Mouse (Mus musculus) midbrain, embryonic 14.5 days (tissue): ENCODE measurements around the gene Selenom. TPM values are rescaled to one million over a fixed set of nuclear protein-coding genes. Genes with fewer than 3 reads are reported as not detected.

Experiments
- ATAC-seq: fragments of 200-750 bp; cut with Nextera tagmentation; 2 replicates; pipeline ENCODE4 v1.8.0; 2017; ENCODE audit warnings: moderate number of reproducible peaks, moderate library complexity; ENCODE audit not compliant: low FRiP score, low TSS enrichment
- DNase-seq: peaks from one replicate; pipeline ENCODE4 v3.0.0-alpha.2; 2015
- H3K27ac ChIP-seq: fragments of 300-500 bp; sonication (generic); replicated peaks from 2 replicates; pipeline ENCODE4 v1.5.1; 2014; ENCODE audit warnings: mild to moderate bottlenecking, low read depth, low read length, moderate library complexity
- H3K27me3 ChIP-seq: fragments of 300-500 bp; sonication (generic); 2 replicates; pipeline ENCODE4 v1.6.1; 2014; ENCODE audit warnings: low read length, control low read depth, mixed read lengths; ENCODE audit not compliant: control insufficient read depth, insufficient read depth
- H3K36me3 ChIP-seq: fragments of 300-500 bp; sonication (generic); 2 replicates; pipeline ENCODE4 v1.6.1; 2014; ENCODE audit warnings: low read length, control low read depth; ENCODE audit not compliant: control insufficient read depth, insufficient read depth
- H3K4me1 ChIP-seq: fragments of 300-500 bp; sonication (generic); 2 replicates; pipeline ENCODE4 v1.6.1; 2014; ENCODE audit warnings: mild to moderate bottlenecking, antibody characterized with exemption, low read length, control low read depth; ENCODE audit not compliant: control insufficient read depth, insufficient read depth
- H3K4me2 ChIP-seq: fragments of 300-500 bp; sonication (generic); 2 replicates; pipeline ENCODE4 v1.6.1; 2014; ENCODE audit warnings: mild to moderate bottlenecking, low read length, moderate library complexity
- H3K4me3 ChIP-seq: fragments of 300-500 bp; sonication (generic); replicated peaks from 2 replicates; pipeline ENCODE4 v1.5.1; 2014; ENCODE audit warnings: low read depth, low read length
- H3K9ac ChIP-seq: fragments of 300-500 bp; sonication (generic); replicated peaks from 2 replicates; pipeline ENCODE4 v1.6.1; 2014; ENCODE audit warnings: mild to moderate bottlenecking, low read length, moderate library complexity
- H3K9me3 ChIP-seq: fragments of 300-500 bp; sonication (generic); 2 replicates; pipeline ENCODE4 v1.6.1; 2016; ENCODE audit warnings: low read length, control low read depth, mixed read lengths; ENCODE audit not compliant: control insufficient read depth
- WGBS: fragments of 180-500 bp; shearing (Covaris S2); extraction: QIAGEN DNeasy Blood & Tissue Kit; methylation state at CpG from one replicate; pipeline ENCODE4 v1.1.7; 2014; 5-methylcytosine and 5-hydroxymethylcytosine counted together
- polyA plus RNA-seq: library from polyadenylated mRNA; unstranded; fragments of >200 nt; fragmentation: Nextera tagmentation; extraction: Ambion mirVana; gene quantifications from 2 replicates; pipeline ENCODE4 v1.2.1, GENCODE M21; 2014

Gene Selenom
- polyA plus RNA-seq, 1 experiment from 2014 or later: 48.5 TPM

DNA sequence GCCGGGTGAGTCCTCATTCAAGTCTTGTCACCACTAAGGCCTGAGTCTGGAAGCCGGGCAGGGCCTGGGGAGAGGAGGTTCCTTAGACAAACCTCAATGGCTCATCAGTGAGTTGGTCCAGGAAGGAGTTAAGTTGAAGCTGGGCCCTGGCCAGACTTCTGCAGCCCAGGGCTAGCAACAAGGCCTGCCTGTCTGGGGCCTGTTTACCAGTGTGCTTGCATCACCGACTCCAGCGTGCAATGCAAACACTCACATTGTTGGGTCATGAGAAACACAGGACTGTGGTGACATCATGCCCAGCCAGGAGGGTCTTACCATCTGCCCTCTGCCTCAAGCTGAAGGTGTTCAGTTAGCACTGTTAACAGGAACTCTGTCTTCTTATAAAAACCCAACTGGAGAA is 51.5 kb downstream of the Selenom start:
- no peaks in the 10 kb centered on the region for H3K27me3 ChIP-seq
- WGBS: 95% methylated on average over 4 of the region's 4 CpGs
- no peak overlapping the region for H3K4me3 ChIP-seq
- no peaks in the 10 kb centered on the region for H3K9me3 ChIP-seq
- DNase-seq (no peak), ATAC-seq (no peak)
- H3K27ac ChIP-seq: no peak overlapping the region
- no peak overlapping the region for H3K4me2 ChIP-seq
- no peaks in the 10 kb centered on the region for H3K4me1 ChIP-seq
- no peaks in the 10 kb centered on the region for H3K36me3 ChIP-seq
- no peak overlapping the region for H3K9ac ChIP-seq

Other genes starting within 250 kb of the Selenom start
- 214 and 242 TPM in 2 replicates for gene Drg1, start 248.3 kb upstream of the Selenom start, polyA plus RNA-seq
- 61.9 and 78.7 TPM in 2 replicates for gene Patz1, start 225.8 kb upstream of the Selenom start, polyA plus RNA-seq
- 20.2 and 21.2 TPM in 2 replicates for gene Pik3ip1, start 184.3 kb upstream of the Selenom start, polyA plus RNA-seq
- 155 and 172 TPM in 2 replicates for gene Limk2, start 105.5 kb upstream of the Selenom start, polyA plus RNA-seq
- 40.3 and 55.3 TPM in 2 replicates for gene Rnf185, start 62.3 kb upstream of the Selenom start, polyA plus RNA-seq
- 0.59 and 0.72 TPM in 2 replicates for gene Pla2g3, start 26.4 kb upstream of the Selenom start, polyA plus RNA-seq
- 3.2 and 4.7 TPM in 2 replicates for gene Inpp5j, start 9.9 kb upstream of the Selenom start, polyA plus RNA-seq
- 7.2 and 12.8 TPM in 2 replicates for gene Smtn, start 25.9 kb downstream of the Selenom start, polyA plus RNA-seq
- 32.1 and 32.2 TPM in 2 replicates for gene Morc2a, start 134.5 kb downstream of the Selenom start, polyA plus RNA-seq